Mouse (Mus musculus) midbrain, embryonic 15.5 days (tissue): ENCODE measurements around the gene Olfr902. TPM values are rescaled to one million over a fixed set of nuclear protein-coding genes. Genes with fewer than 3 reads are reported as not detected.

Source experiments
- polyA plus RNA-seq: library from polyadenylated mRNA; unstranded; fragments of >200 nt; fragmentation: Nextera tagmentation; extraction: Ambion mirVana; gene quantifications from 2 replicates; pipeline ENCODE4 v1.2.1, GENCODE M21; 2015

The Olfr902 gene
- polyA plus RNA-seq, 1 experiment from 2014 or later = not detected

Other genes starting within 250 kb of the Olfr902 start
- gene Olfr893, start 239.3 kb upstream of the Olfr902 start, polyA plus RNA-seq = not detected in 2 replicates
- not detected in 2 replicates for gene Olfr894, start 229.6 kb upstream of the Olfr902 start, polyA plus RNA-seq
- gene Olfr143, start 194.9 kb upstream of the Olfr902 start, polyA plus RNA-seq = not detected in 2 replicates
- gene Olfr895, start 179.8 kb upstream of the Olfr902 start, polyA plus RNA-seq = not detected in 2 replicates
- gene Olfr896-ps1, start 156.5 kb upstream of the Olfr902 start, polyA plus RNA-seq = not detected in 2 replicates
- not detected in 2 replicates for gene Olfr25, start 118.6 kb upstream of the Olfr902 start, polyA plus RNA-seq
- not detected in 2 replicates for gene Olfr898, start 99.2 kb upstream of the Olfr902 start, polyA plus RNA-seq
- not detected in 2 replicates for gene Olfr250, start 80.8 kb upstream of the Olfr902 start, polyA plus RNA-seq
- not detected in 2 replicates for gene Olfr251, start 70.6 kb upstream of the Olfr902 start, polyA plus RNA-seq
- not detected in 2 replicates for gene Olfr147, start 46.0 kb upstream of the Olfr902 start, polyA plus RNA-seq
- not detected in 2 replicates for gene Olfr901, start 18.2 kb upstream of the Olfr902 start, polyA plus RNA-seq
- not detected in 2 replicates for gene Olfr904, start 15.5 kb downstream of the Olfr902 start, polyA plus RNA-seq
- not detected in 2 replicates for gene Olfr905, start 23.5 kb downstream of the Olfr902 start, polyA plus RNA-seq
- not detected in 2 replicates for gene Olfr906, start 39.4 kb downstream of the Olfr902 start, polyA plus RNA-seq
- gene Olfr907, start 48.1 kb downstream of the Olfr902 start, polyA plus RNA-seq = not detected in 2 replicates
- gene Olfr911-ps1, start 73.9 kb downstream of the Olfr902 start, polyA plus RNA-seq = not detected in 2 replicates
- gene Olfr910, start 90.2 kb downstream of the Olfr902 start, polyA plus RNA-seq = not detected in 2 replicates
- gene Olfr912, start 132.5 kb downstream of the Olfr902 start, polyA plus RNA-seq = not detected in 2 replicates
- not detected in 2 replicates for gene Olfr913, start 145.1 kb downstream of the Olfr902 start, polyA plus RNA-seq
- gene Olfr914, start 157.4 kb downstream of the Olfr902 start, polyA plus RNA-seq = not detected in 2 replicates
- not detected in 2 replicates for gene Olfr916, start 212.2 kb downstream of the Olfr902 start, polyA plus RNA-seq
- not detected in 2 replicates for gene Olfr917, start 218.2 kb downstream of the Olfr902 start, polyA plus RNA-seq
- gene Olfr918, start 226.9 kb downstream of the Olfr902 start, polyA plus RNA-seq = not detected in 2 replicates